Mouse (Mus musculus): ENCODE data around the gene St6galnac3. TPM values are rescaled to one million over a fixed set of nuclear protein-coding genes. Genes with fewer than 3 reads are reported as not detected.

St6galnac3 gene
- total and polyA plus RNA-seq, 3 experiments: 0.08 to 1.1 (median 0.38) TPM

- peaks cover 10 to 23% of the 10 kb centered on the region in 2 experiments for H3K4me1 ChIP-seq (ENCODE audit: control insufficient read depth in 1 of 2, insufficient read depth in 2 of 2)
- no peaks in the 10 kb centered on the region for H3K36me3 ChIP-seq (replicated peaks in 1 of 2; ENCODE audit: control insufficient read depth in 1 of 2, insufficient read depth in 1 of 2, low read length in 1 of 2)
- no peaks in the 10 kb centered on the region for H3K79me2 ChIP-seq (replicated peaks; ENCODE audit: control insufficient read depth, extremely low read depth, insufficient read depth, poor library complexity, severe bottlenecking)
- H3K4me3 ChIP-seq (replicated peaks in 1 of 3; ENCODE audit: low read depth in 2 of 3, low read length in 2 of 3, poor library complexity in 1 of 3): no peak overlapping the region
- DNase-seq (ENCODE audit: extremely low read depth): no peak
- H3K4me2 ChIP-seq (ENCODE audit: insufficient read depth, low read depth, poor library complexity, severe bottlenecking): no peak overlapping the region
- no peaks in the 10 kb centered on the region for H3K27me3 ChIP-seq (replicated peaks)
- no peak overlapping the region for H3K27ac ChIP-seq (ENCODE audit: insufficient read depth, low read depth)
- no peaks in the 10 kb centered on the region for H3K9me3 ChIP-seq (replicated peaks; ENCODE audit: low read length)
- dilution Hi-C loops (cut with MboI; ENCODE audit: extremely low pct_ligation_motif_present, extremely low pct_unique_long_range_greater_than_20kb, low sequenced_read_pairs) (no loop called here), in situ Hi-C loops (cut with MboI; ENCODE audit: low pct_ligation_motif_present, low pct_unique_long_range_greater_than_20kb, low sequenced_read_pairs) (loop anchor here (10.0 kb wide), 2 partner anchors 49 to 119 kb away; partner anchors contain the start of gene St6galnac3)
- H3K9ac ChIP-seq (ENCODE audit: insufficient read depth, low read depth): no peak overlapping the region
- TF ChIP-seq ZMIZ1 (IDR thresholded peaks at IDR 0.05; ENCODE audit: low read depth, low read length) (no peak), SMC3 (IDR thresholded peaks at IDR 0.05; ENCODE audit: low read depth, low read length) (no peak), SIN3A (IDR thresholded peaks at IDR 0.05; ENCODE audit: low read length) (no peak), MEF2A (IDR thresholded peaks at IDR 0.05; ENCODE audit: borderline replicate concordance, low read depth, low read length) (no peak), MAZ (IDR thresholded peaks at IDR 0.05; ENCODE audit: low read depth, low read length) (no peak), TBP (conservative IDR thresholded peaks at IDR 0.05; ENCODE audit: low read depth, low read length) (no peak), ZKSCAN1 (IDR thresholded peaks at IDR 0.05; ENCODE audit: borderline replicate concordance, low read depth, low read length) (no peak), ETS1 (conservative IDR thresholded peaks at IDR 0.05; ENCODE audit: low read depth, low read length) (no peak), HCFC1 (IDR thresholded peaks at IDR 0.05; ENCODE audit: low read depth, low read length) (no peak), CHD1 (IDR thresholded peaks at IDR 0.05; ENCODE audit: low read depth, low read length) (no peak), USF2 (conservative IDR thresholded peaks at IDR 0.05; ENCODE audit: low read depth, low read length) (no peak)
Measured at GRCm38 (mm10) chr3:153675832-153676231, 49.1 kb downstream of the St6galnac3 start.

GRCm38 (mm10) chr3:153675073-153675472 lies 49.9 kb downstream of the St6galnac3 start:
- H3K4me3 ChIP-seq (replicated peaks in 1 of 3; ENCODE audit: low read depth in 2 of 3, low read length in 2 of 3, poor library complexity in 1 of 3): no peak overlapping the region
- H3K27me3 ChIP-seq (replicated peaks): no peaks in the 10 kb centered on the region
- no peaks in the 10 kb centered on the region for H3K79me2 ChIP-seq (replicated peaks; ENCODE audit: control insufficient read depth, extremely low read depth, insufficient read depth, poor library complexity, severe bottlenecking)
- in situ Hi-C loops (cut with MboI; ENCODE audit: low pct_ligation_motif_present, low pct_unique_long_range_greater_than_20kb, low sequenced_read_pairs): loop anchor here (10.0 kb wide), 2 partner anchors 50 to 120 kb away; partner anchors contain the start of gene St6galnac3
- no peaks in the 10 kb centered on the region for H3K36me3 ChIP-seq (replicated peaks in 1 of 2; ENCODE audit: control insufficient read depth in 1 of 2, insufficient read depth in 1 of 2, low read length in 1 of 2)
- no peak overlapping the region for H3K27ac ChIP-seq (ENCODE audit: insufficient read depth, low read depth)
- dilution Hi-C loops (cut with MboI; ENCODE audit: extremely low pct_ligation_motif_present, extremely low pct_unique_long_range_greater_than_20kb, low sequenced_read_pairs): no loop called here
- no peak overlapping the region for H3K9ac ChIP-seq (ENCODE audit: insufficient read depth, low read depth)
- H3K4me2 ChIP-seq (ENCODE audit: insufficient read depth, low read depth, poor library complexity, severe bottlenecking): no peak overlapping the region
- TF ChIP-seq MEF2A (IDR thresholded peaks at IDR 0.05; ENCODE audit: borderline replicate concordance, low read depth, low read length) (no peak), CHD1 (IDR thresholded peaks at IDR 0.05; ENCODE audit: low read depth, low read length) (no peak), SMC3 (IDR thresholded peaks at IDR 0.05; ENCODE audit: low read depth, low read length) (peak; percentile 81), ZC3H11A (IDR thresholded peaks at IDR 0.05; ENCODE audit: low read depth, low read length) (no peak), IRF4 (IDR thresholded peaks at IDR 0.05; ENCODE audit: low read depth, low read length) (no peak), CTCF (conservative IDR thresholded peaks at IDR 0.05 in 1 of 2, IDR thresholded peaks at IDR 0.05 in 1 of 2; ENCODE audit: low read depth in 2 of 2, low read length in 2 of 2) (peak; percentile 70 to 87), UBTF (IDR thresholded peaks at IDR 0.05; ENCODE audit: low read depth, low read length) (no peak), PAX5 (IDR thresholded peaks at IDR 0.05; ENCODE audit: low read length) (no peak), MAZ (IDR thresholded peaks at IDR 0.05; ENCODE audit: low read depth, low read length) (no peak), ETS1 (conservative IDR thresholded peaks at IDR 0.05; ENCODE audit: low read depth, low read length) (no peak), JUND (conservative IDR thresholded peaks at IDR 0.05; ENCODE audit: low read depth, low read length) (no peak), MAX (IDR thresholded peaks at IDR 0.05; ENCODE audit: low read length) (no peak), ZKSCAN1 (IDR thresholded peaks at IDR 0.05; ENCODE audit: borderline replicate concordance, low read depth, low read length) (no peak), TCF12 (IDR thresholded peaks at IDR 0.05; ENCODE audit: low read depth, low read length) (peak; percentile 45; the same call in 1 of the 2 replicates), RAD21 (IDR thresholded peaks at IDR 0.05; ENCODE audit: low read depth, low read length) (peak; percentile 49), MAFK (IDR thresholded peaks at IDR 0.05; ENCODE audit: insufficient replicate concordance, low read length) (no peak), ZNF384 (IDR thresholded peaks at IDR 0.05; ENCODE audit: low read depth, low read length) (no peak), NELFE (IDR thresholded peaks at IDR 0.05; ENCODE audit: low read depth, low read length) (no peak), USF2 (conservative IDR thresholded peaks at IDR 0.05; ENCODE audit: low read depth, low read length) (no peak), CHD2 (IDR thresholded peaks at IDR 0.05; ENCODE audit: low read length) (peak; percentile 75; the same call in 1 of the 2 replicates), NRF1 (IDR thresholded peaks at IDR 0.05; ENCODE audit: low read depth, low read length) (no peak), JUN (IDR thresholded peaks at IDR 0.05; ENCODE audit: insufficient read depth, low read depth, low read length) (no peak), ZMIZ1 (IDR thresholded peaks at IDR 0.05; ENCODE audit: low read depth, low read length) (no peak), BHLHE40 (IDR thresholded peaks at IDR 0.05; ENCODE audit: low read depth, low read length) (no peak), MYC (IDR thresholded peaks at IDR 0.05; ENCODE audit: low read depth, low read length) (no peak), RCOR1 (conservative IDR thresholded peaks at IDR 0.05; ENCODE audit: low read depth, low read length) (no peak)
- H3K4me1 ChIP-seq (ENCODE audit: control insufficient read depth in 1 of 2, insufficient read depth in 2 of 2): peaks cover 7 to 23% of the 10 kb centered on the region in 2 experiments
- peak; percentile 65 for DNase-seq (ENCODE audit: extremely low read depth)
- H3K9me3 ChIP-seq (replicated peaks; ENCODE audit: low read length): no peaks in the 10 kb centered on the region

Data from CH12.LX (cell line).